Mouse (Mus musculus) liver, embryonic 14.5 days (tissue): Measurements from ENCODE around the gene Gpr153.

ENCODE experiments used
- CTCF ChIP-seq: IDR thresholded peaks from 2 replicates; pipeline ENCODE4 v1.5.1; 2016; ENCODE audit warnings: antibody characterized with exemption, low read depth, control low read depth
- EP300 ChIP-seq: IDR thresholded peaks from 2 replicates; pipeline ENCODE4 v1.6.1; 2016; ENCODE audit warnings: antibody characterized with exemption, low read depth

DNA sequence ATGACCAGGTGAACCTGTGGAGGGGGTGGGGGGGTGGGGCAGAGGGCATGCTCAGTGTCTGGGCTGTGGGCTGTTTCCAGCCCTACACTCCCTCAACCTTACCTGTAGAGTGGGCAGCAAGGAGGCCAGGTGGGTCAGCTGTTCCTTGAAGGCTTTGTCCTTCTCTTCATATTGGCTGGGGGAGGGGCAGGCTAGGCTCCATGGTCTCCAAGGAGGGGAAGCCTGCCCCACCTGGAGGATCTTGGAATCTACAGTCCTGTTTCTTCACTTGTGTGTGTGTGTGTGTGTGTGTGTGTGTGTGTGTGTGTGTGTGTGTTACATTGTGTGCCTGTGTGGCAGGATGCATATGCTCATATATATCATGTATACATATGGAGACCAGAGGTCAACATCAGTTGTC lies 39.9 kb downstream of the Gpr153 start:
- TF ChIP-seq CTCF (peak; percentile 16; the same call in 1 of the 2 replicates), EP300 (no peak)
